Mouse (Mus musculus): Measurements from ENCODE around the gene Epb41l4b. TPM values are rescaled to one million over a fixed set of nuclear protein-coding genes. Genes with fewer than 3 reads are reported as not detected.

Epb41l4b gene
- polyA plus RNA-seq, 1 experiment from 2014 or later: 8.4 TPM

DNA sequence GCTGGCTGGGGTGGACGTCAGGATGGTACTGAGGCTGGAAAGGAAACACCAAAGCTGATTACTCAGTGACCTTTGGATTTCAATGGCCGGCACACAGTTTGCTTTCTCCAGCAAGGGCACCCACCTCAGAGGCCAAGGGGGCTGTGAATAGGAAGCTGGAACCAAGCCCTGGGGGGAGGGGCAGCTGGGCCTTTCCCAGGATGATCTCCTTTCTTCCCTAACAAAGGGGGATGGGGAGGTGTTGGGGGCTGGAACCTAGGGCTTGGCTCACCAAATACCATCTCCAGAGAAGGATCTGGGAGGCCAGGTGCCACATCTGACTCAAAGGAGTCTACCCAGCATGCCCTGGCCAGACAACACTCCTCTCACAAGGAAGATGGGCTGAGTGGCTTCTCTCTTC, 78.4 kb downstream of the Epb41l4b start:
- H3K4me3 ChIP-seq (ENCODE audit: low read depth, low read length): no peak overlapping the region
- 0 out of 2 replicates have a peak overlapping the region, but pooled peaks have one; percentile 5 for H3K4me2 ChIP-seq (ENCODE audit: low read depth, low read length)
- TF ChIP-seq EP300 (IDR thresholded peaks at IDR 0.05; ENCODE audit: low read depth) (no peak), CTCF (IDR thresholded peaks at IDR 0.05; ENCODE audit: low read depth) (no peak)
- WGBS (ENCODE audit: insufficient replicate concordance): 29% methylated on average over 2 of the region's 2 CpGs
- H3K36me3 ChIP-seq (replicated peaks; ENCODE audit: insufficient read depth, low read length): no peaks in the 10 kb centered on the region
- H3K27ac ChIP-seq (ENCODE audit: low read depth): peak overlapping the region; percentile 69
- no peaks in the 10 kb centered on the region for H3K9me3 ChIP-seq (ENCODE audit: low read length)
- ATAC-seq: peak; percentile 63
- no peak overlapping the region; the same call in 1 of the 2 replicates for H3K9ac ChIP-seq (replicated peaks)
- H3K27me3 ChIP-seq (ENCODE audit: insufficient read depth, low read length): no peaks in the 10 kb centered on the region
- peaks cover 5% of the 10 kb centered on the region for H3K4me1 ChIP-seq (ENCODE audit: insufficient read depth)
- DNase-seq: peak; percentile 50

DNA sequence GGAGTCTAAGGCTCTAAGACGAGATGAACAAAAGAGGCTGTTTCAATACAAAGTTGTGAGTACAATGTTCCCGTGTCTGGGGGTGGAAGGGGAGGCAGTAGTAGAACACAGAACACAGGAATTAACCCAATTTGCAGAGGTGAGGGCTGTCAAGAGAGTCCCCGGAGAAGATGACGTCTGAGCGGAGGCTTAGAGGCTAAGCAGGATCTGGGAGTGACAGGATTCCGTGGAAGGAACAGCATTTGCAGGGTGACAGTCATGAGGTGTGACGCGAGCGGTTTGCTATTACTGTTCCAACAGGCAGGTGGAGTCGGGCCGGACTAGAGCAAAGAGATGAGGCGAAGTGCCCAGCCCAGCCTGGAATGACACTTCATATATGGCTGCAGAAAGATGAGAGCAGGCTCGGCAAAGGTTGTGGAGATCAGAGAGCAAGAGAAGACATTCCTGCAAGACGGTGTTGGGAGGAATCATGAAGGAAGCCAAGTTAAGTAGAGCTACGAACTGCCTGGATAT, 82.9 kb downstream of the Epb41l4b start:
- DNase-seq (no peak), ATAC-seq (no peak)
- no peak overlapping the region for H3K4me3 ChIP-seq (ENCODE audit: low read depth, low read length)
- H3K9ac ChIP-seq (replicated peaks): no peak overlapping the region
- no peak overlapping the region for H3K27ac ChIP-seq (ENCODE audit: low read depth)
- H3K27me3 ChIP-seq (ENCODE audit: insufficient read depth, low read length): no peaks in the 10 kb centered on the region
- no peak overlapping the region for H3K4me2 ChIP-seq (ENCODE audit: low read depth, low read length)
- no peak for TF ChIP-seq EP300 (IDR thresholded peaks at IDR 0.05; ENCODE audit: low read depth)
- TF ChIP-seq CTCF (IDR thresholded peaks at IDR 0.05; ENCODE audit: low read depth): no peak
- no peaks in the 10 kb centered on the region for H3K36me3 ChIP-seq (replicated peaks; ENCODE audit: insufficient read depth, low read length)
- WGBS (ENCODE audit: insufficient replicate concordance): 83% methylated on average over 15 of the region's 15 CpGs
- peaks cover 23% of the 10 kb centered on the region for H3K4me1 ChIP-seq (ENCODE audit: insufficient read depth)
- no peaks in the 10 kb centered on the region for H3K9me3 ChIP-seq (ENCODE audit: low read length)

DNA sequence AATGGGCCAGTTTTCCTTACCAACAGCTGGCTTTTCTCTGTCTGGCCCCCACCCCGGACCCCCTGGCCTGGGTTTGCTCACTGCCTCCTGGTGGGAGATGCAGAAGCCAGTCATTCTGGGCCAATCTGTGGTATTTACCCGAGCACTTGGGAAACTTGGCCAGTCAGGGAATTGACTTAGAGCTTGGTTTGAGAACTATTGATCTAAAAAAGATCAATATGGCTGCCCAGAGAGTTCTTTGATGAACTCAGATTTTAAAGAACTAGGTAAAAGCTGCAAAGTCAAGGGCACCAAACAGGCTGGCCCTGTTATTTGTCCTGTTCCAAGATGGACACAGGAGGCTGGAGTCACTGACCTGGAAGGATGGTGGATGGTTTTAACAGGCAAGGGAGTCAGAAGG, 84.6 kb downstream of the Epb41l4b start:
- peak; percentile 70 for ATAC-seq
- Histone ChIP-seq H3K4me2 (ENCODE audit: low read depth, low read length) (no peak overlapping the region), H3K4me1 (ENCODE audit: insufficient read depth) (peaks cover 27% of the 10 kb centered on the region), H3K9me3 (ENCODE audit: low read length) (no peaks in the 10 kb centered on the region), H3K27ac (ENCODE audit: low read depth) (peak overlapping the region; percentile 60), H3K27me3 (ENCODE audit: insufficient read depth, low read length) (no peaks in the 10 kb centered on the region), H3K9ac (replicated peaks) (no peak overlapping the region), H3K36me3 (replicated peaks; ENCODE audit: insufficient read depth, low read length) (no peaks in the 10 kb centered on the region), H3K4me3 (ENCODE audit: low read depth, low read length) (no peak overlapping the region)
- TF ChIP-seq EP300 (IDR thresholded peaks at IDR 0.05; ENCODE audit: low read depth) (peak; percentile 49; the same call in 1 of the 2 replicates), CTCF (IDR thresholded peaks at IDR 0.05; ENCODE audit: low read depth) (no peak)
- 42% methylated on average over 2 of the region's 2 CpGs for WGBS (ENCODE audit: insufficient replicate concordance)
- peak; percentile 31 for DNase-seq

DNA sequence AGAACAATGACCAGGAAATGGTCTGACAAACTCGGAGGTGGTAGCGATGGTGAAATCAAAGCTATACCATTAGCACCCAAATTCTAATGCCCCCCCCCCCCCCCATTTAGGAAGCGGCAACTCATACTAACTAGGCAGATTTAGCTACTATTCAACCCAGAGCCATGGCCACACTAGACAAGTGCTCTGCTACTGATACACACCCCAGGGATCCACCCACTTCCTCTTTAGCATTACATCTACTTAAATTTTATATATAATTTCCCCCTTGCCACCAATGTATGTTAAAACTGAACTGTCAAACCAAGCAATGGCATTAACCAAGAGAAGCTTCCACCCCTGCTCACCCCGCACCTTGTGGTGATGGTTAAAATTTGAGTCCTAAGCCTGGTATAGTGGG, 85.6 kb downstream of the Epb41l4b start:
- DNase-seq: no peak
- Histone ChIP-seq H3K9me3 (ENCODE audit: low read length) (no peaks in the 10 kb centered on the region), H3K4me2 (ENCODE audit: low read depth, low read length) (no peak overlapping the region), H3K27me3 (ENCODE audit: insufficient read depth, low read length) (no peaks in the 10 kb centered on the region), H3K4me3 (ENCODE audit: low read depth, low read length) (no peak overlapping the region), H3K36me3 (replicated peaks; ENCODE audit: insufficient read depth, low read length) (no peaks in the 10 kb centered on the region), H3K4me1 (ENCODE audit: insufficient read depth) (peaks cover 27% of the 10 kb centered on the region), H3K27ac (ENCODE audit: low read depth) (peak overlapping the region; percentile 44; the same call in 1 of the 2 replicates), H3K9ac (replicated peaks) (no peak overlapping the region)
- ATAC-seq: no peak
- TF ChIP-seq EP300 (IDR thresholded peaks at IDR 0.05; ENCODE audit: low read depth) (no peak), CTCF (IDR thresholded peaks at IDR 0.05; ENCODE audit: low read depth) (no peak)
- WGBS (ENCODE audit: insufficient replicate concordance): 70% methylated on average over 3 of the region's 4 CpGs

DNA sequence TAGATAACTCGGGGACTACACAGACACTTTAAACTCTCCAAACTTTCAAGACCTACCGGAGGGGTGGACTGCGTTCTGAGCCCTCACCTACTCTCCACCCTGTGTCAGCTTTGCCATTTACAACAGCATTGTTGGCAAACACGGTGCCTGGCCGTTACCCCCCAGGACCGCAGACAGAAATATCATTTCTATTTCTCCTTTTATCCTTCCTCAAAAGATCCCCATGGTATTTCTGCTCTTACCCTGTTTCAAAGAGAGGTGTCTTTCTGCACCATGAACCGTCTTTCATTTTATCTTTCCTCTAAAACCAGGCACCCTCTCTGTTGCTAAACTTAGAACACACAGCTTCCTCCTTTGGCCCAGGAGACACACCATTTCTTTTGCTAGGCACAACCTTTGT, 87.6 kb downstream of the Epb41l4b start:
- Histone ChIP-seq H3K27ac (ENCODE audit: low read depth) (peak overlapping the region; percentile 72), H3K9me3 (ENCODE audit: low read length) (no peaks in the 10 kb centered on the region), H3K27me3 (ENCODE audit: insufficient read depth, low read length) (no peaks in the 10 kb centered on the region), H3K4me2 (ENCODE audit: low read depth, low read length) (peak overlapping the region; percentile 32; the same call in 1 of the 2 replicates), H3K9ac (replicated peaks) (no peak overlapping the region), H3K36me3 (replicated peaks; ENCODE audit: insufficient read depth, low read length) (no peaks in the 10 kb centered on the region), H3K4me3 (ENCODE audit: low read depth, low read length) (no peak overlapping the region), H3K4me1 (ENCODE audit: insufficient read depth) (peaks cover 27% of the 10 kb centered on the region)
- DNase-seq (no peak), ATAC-seq (no peak)
- WGBS (ENCODE audit: insufficient replicate concordance): 41% methylated on average over 7 of the region's 7 CpGs
- TF ChIP-seq CTCF (IDR thresholded peaks at IDR 0.05; ENCODE audit: low read depth): no peak
- TF ChIP-seq EP300 (IDR thresholded peaks at IDR 0.05; ENCODE audit: low read depth): no peak

DNA sequence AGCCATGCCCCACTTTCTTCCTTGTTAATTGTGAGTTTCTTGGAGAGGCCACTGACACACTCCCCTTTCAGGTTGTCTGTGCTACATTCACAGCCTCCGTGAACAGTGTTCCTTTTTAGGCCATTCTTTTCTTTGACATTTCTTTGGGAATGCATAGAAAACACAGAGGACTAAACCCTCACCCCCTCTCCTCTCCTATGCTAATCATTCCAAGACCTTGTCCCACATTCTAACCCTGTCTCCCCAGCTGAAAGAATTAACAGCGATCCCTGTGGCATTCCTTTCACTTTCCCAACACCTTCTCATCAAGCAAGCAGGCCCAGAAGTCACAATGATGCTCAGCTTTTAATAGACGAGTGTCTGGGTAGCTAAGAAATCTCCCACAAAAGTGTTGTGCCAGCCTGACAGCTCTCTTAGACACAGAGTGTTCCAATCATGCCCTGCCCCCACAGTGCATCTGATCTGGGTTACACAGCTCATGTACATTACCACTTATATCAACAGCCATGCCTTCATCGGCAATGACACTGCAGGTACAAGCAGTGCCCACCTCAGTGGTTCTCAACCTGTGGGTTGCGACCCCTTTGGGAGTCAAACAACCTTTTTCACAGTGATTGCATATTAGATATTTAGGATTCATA, 93.8 kb downstream of the Epb41l4b start:
- H3K27me3 ChIP-seq (ENCODE audit: insufficient read depth, low read length): no peaks in the 10 kb centered on the region
- H3K4me3 ChIP-seq (ENCODE audit: low read depth, low read length): no peak overlapping the region
- H3K27ac ChIP-seq (ENCODE audit: low read depth): no peak overlapping the region
- TF ChIP-seq EP300 (IDR thresholded peaks at IDR 0.05; ENCODE audit: low read depth): no peak
- no peak for TF ChIP-seq CTCF (IDR thresholded peaks at IDR 0.05; ENCODE audit: low read depth)
- no peaks in the 10 kb centered on the region for H3K9me3 ChIP-seq (ENCODE audit: low read length)
- ATAC-seq: no peak
- 69% methylated on average over 5 of the region's 5 CpGs for WGBS (ENCODE audit: insufficient replicate concordance)
- H3K4me2 ChIP-seq (ENCODE audit: low read depth, low read length): no peak overlapping the region
- no peak for DNase-seq
- H3K4me1 ChIP-seq (ENCODE audit: insufficient read depth): peaks cover 5% of the 10 kb centered on the region; the same call in 1 of the 2 replicates
- H3K9ac ChIP-seq (replicated peaks): no peak overlapping the region
- no peaks in the 10 kb centered on the region for H3K36me3 ChIP-seq (replicated peaks; ENCODE audit: insufficient read depth, low read length)
